In the genomic region with DNA sequence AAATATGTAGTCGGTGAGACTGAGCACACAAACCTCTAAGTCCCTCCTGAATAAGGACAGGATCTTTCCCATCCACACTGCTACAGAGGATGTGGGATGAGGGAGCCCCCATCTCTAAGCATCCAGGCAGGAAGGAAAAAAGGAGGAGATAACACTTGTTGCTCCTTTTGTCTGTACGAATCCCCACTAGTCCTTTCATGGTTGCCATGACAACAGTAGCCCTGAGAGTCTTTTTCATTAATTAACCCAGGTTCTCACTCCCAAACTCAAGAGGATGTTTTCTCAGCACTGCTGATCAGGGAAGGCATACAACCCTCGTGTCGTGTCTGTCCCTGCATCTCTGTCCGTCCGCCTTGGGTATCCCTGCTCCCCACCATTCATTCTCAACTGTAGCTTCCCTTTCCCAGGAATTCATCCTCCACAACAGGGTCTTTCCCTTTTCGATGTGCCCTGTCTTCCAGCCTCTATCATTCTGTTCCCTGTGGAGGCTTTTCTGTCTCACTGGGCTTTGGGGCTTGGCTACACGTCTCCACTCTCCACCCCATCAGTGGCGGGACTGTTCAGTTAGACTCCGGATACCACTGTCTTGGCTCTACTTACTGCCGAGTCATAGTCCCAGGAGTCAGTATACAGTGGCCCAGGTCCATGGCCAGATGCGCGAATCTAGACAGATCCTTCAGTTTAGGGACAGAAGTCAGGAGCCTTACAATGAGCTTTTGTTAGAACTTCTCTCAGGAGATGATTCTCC, we compare ENCODE assay signal across 13 mouse cellular contexts.
DNase-seq lines count a peak whose midpoint lies in the region; ATAC-seq lines count a peak whose summit lies in the region.
"Had no signal": no experiment of that assay in that cellular context is flagged by ENCODE, and none has a peak within 500 bp of the region (broad histone marks: within the 10 kb centered on the region; RNA-seq: fewer than 3 reads in every experiment).

No protein-coding gene starts in this region.

- peaks cover 53% of the 10 kb centered on the region for H3K27me3 ChIP-seq in forebrain, embryonic 12.5 days
- peaks cover 15% of the 10 kb centered on the region for H3K27me3 ChIP-seq in forebrain, embryonic 11.5 days (ENCODE audit: control insufficient read depth, insufficient read depth, low read length)
- 0 out of 2 replicates have a peak, but pooled peaks cover 3% of the 10 kb centered on the region for H3K27me3 ChIP-seq in hindbrain, embryonic 13.5 days
- no peaks in the 10 kb centered on the region for H3K27me3 ChIP-seq in hindbrain, embryonic 12.5 days
- no peaks in the 10 kb centered on the region for H3K27me3 ChIP-seq in midbrain, embryonic 10.5 days (ENCODE audit: low read depth, poor library complexity, severe bottlenecking)
- H3K27me3 ChIP-seq: heart, embryonic 13.5 days; lung, embryonic 15.5 days had no signal

- DNase-seq in forebrain, embryonic 11.5 days (ENCODE audit: low spot score), result no peak
- peak; percentile 19 for DNase-seq in midbrain, embryonic 10.5 days (ENCODE audit: low spot score)
- no peak for DNase-seq in spleen, postnatal 10 days (ENCODE audit: low spot score in 2 of 2)
- no peak for DNase-seq in adrenal gland, postnatal 36 days
- no peak for DNase-seq in lung, postnatal 36 days
- DNase-seq: cerebellum, postnatal 10 days; kidney, adult 11 months; liver had no signal

- 0 out of 2 replicates have a peak overlapping the region, but pooled peaks have one; percentile 36 for H3K27ac ChIP-seq in forebrain, embryonic 12.5 days
- H3K27ac ChIP-seq in forebrain, embryonic 11.5 days (ENCODE audit: low read depth, low read length), result no peak overlapping the region
- no peak overlapping the region; the same call in 1 of the 2 replicates for H3K27ac ChIP-seq in hindbrain, embryonic 13.5 days
- H3K27ac ChIP-seq in hindbrain, embryonic 12.5 days, result no peak overlapping the region
- H3K27ac ChIP-seq in midbrain, embryonic 10.5 days (replicated peaks), result peak overlapping the region; percentile 33; the same call in 1 of the 2 replicates
- H3K27ac ChIP-seq: heart, embryonic 13.5 days; lung, embryonic 15.5 days had no signal

- H3K9ac ChIP-seq in forebrain, embryonic 12.5 days, result no peak overlapping the region
- H3K9ac ChIP-seq in forebrain, embryonic 11.5 days (ENCODE audit: low read length), result no peak overlapping the region
- H3K9ac ChIP-seq in hindbrain, embryonic 13.5 days, result no peak overlapping the region
- H3K9ac ChIP-seq in hindbrain, embryonic 12.5 days, result no peak overlapping the region
- H3K9ac ChIP-seq: heart, embryonic 13.5 days; lung, embryonic 15.5 days had no signal

- WGBS in forebrain, embryonic 12.5 days, result 34% methylated on average over 13 of the region's 13 CpGs
- WGBS in forebrain, embryonic 11.5 days, result 35% methylated on average over 13 of the region's 13 CpGs
- 33% methylated on average over 13 of the region's 13 CpGs for WGBS in hindbrain, embryonic 13.5 days
- WGBS in hindbrain, embryonic 12.5 days, result 46% methylated on average over 13 of the region's 13 CpGs
- 39% methylated on average over 13 of the region's 13 CpGs for WGBS in midbrain, embryonic 10.5 days

- ATAC-seq in forebrain, embryonic 12.5 days (ENCODE audit: low FRiP score), result peak; percentile 30; the same call in 1 of the 2 replicates
- ATAC-seq in forebrain, embryonic 11.5 days (replicated peaks; ENCODE audit: low FRiP score), result no peak
- ATAC-seq in hindbrain, embryonic 13.5 days (ENCODE audit: low FRiP score), result 0 out of 2 replicates have a peak, but pooled peaks have one; percentile 43
- ATAC-seq in hindbrain, embryonic 12.5 days (ENCODE audit: low FRiP score), result no peak

- peak overlapping the region; percentile 19 for H3K4me2 ChIP-seq in forebrain, embryonic 12.5 days
- H3K4me2 ChIP-seq in forebrain, embryonic 11.5 days (ENCODE audit: low read depth, low read length, severe bottlenecking), result no peak overlapping the region
- peak overlapping the region; percentile 15; the same call in 1 of the 2 replicates for H3K4me2 ChIP-seq in hindbrain, embryonic 13.5 days
- no peak overlapping the region for H3K4me2 ChIP-seq in hindbrain, embryonic 12.5 days (replicated peaks)
- H3K4me2 ChIP-seq: heart, embryonic 13.5 days; lung, embryonic 15.5 days had no signal

- H3K4me3 ChIP-seq in forebrain, embryonic 12.5 days (replicated peaks), result no peak overlapping the region
- H3K4me3 ChIP-seq in forebrain, embryonic 11.5 days (ENCODE audit: low read depth, low read length), result no peak overlapping the region
- H3K4me3 ChIP-seq in hindbrain, embryonic 13.5 days, result no peak overlapping the region
- no peak overlapping the region for H3K4me3 ChIP-seq in hindbrain, embryonic 12.5 days
- H3K4me3 ChIP-seq in midbrain, embryonic 10.5 days, result no peak overlapping the region
- H3K4me3 ChIP-seq: heart, embryonic 13.5 days; lung, embryonic 15.5 days had no signal

- no peaks in the 10 kb centered on the region for H3K36me3 ChIP-seq in forebrain, embryonic 12.5 days (replicated peaks)
- H3K36me3 ChIP-seq in forebrain, embryonic 11.5 days (ENCODE audit: control insufficient read depth, insufficient read depth, low read length), result no peaks in the 10 kb centered on the region
- H3K36me3 ChIP-seq in hindbrain, embryonic 13.5 days, result no peaks in the 10 kb centered on the region
- no peaks in the 10 kb centered on the region for H3K36me3 ChIP-seq in hindbrain, embryonic 12.5 days
- no peaks in the 10 kb centered on the region for H3K36me3 ChIP-seq in midbrain, embryonic 10.5 days
- H3K36me3 ChIP-seq: heart, embryonic 13.5 days; lung, embryonic 15.5 days had no signal

- H3K9me3 ChIP-seq in forebrain, embryonic 12.5 days, result 0 out of 2 replicates have a peak, but pooled peaks cover 6% of the 10 kb centered on the region
- no peaks in the 10 kb centered on the region for H3K9me3 ChIP-seq in forebrain, embryonic 11.5 days (ENCODE audit: control insufficient read depth, low read length)
- no peaks in the 10 kb centered on the region for H3K9me3 ChIP-seq in hindbrain, embryonic 13.5 days
- no peaks in the 10 kb centered on the region for H3K9me3 ChIP-seq in hindbrain, embryonic 12.5 days (replicated peaks)
- no peaks in the 10 kb centered on the region for H3K9me3 ChIP-seq in midbrain, embryonic 10.5 days (replicated peaks)
- H3K9me3 ChIP-seq: lung, embryonic 15.5 days had no signal

- H3K4me1 ChIP-seq in forebrain, embryonic 12.5 days, result peaks cover 16% of the 10 kb centered on the region
- peaks cover 3% of the 10 kb centered on the region for H3K4me1 ChIP-seq in forebrain, embryonic 11.5 days (replicated peaks; ENCODE audit: control insufficient read depth, insufficient read depth, low read length)
- peaks cover 20% of the 10 kb centered on the region for H3K4me1 ChIP-seq in hindbrain, embryonic 13.5 days (replicated peaks)
- H3K4me1 ChIP-seq in hindbrain, embryonic 12.5 days, result peaks cover 12% of the 10 kb centered on the region
- H3K4me1 ChIP-seq in midbrain, embryonic 10.5 days, result peaks cover 19% of the 10 kb centered on the region

Comparison
In these comparisons a context has a peak if more than half of its experiments do, and no peak if none do; other contexts are left out.
1. ATAC-seq: peak in forebrain, embryonic 12.5 days (single experiment) and hindbrain, embryonic 13.5 days (single experiment); none in forebrain, embryonic 11.5 days (single experiment) and hindbrain, embryonic 12.5 days (single experiment).
2. H3K27ac ChIP-seq: peak in forebrain, embryonic 12.5 days (single experiment) and midbrain, embryonic 10.5 days (single experiment); none in forebrain, embryonic 11.5 days (single experiment), hindbrain, embryonic 13.5 days (single experiment) and hindbrain, embryonic 12.5 days (single experiment).
3. H3K4me2 ChIP-seq: peak in forebrain, embryonic 12.5 days (single experiment) and hindbrain, embryonic 13.5 days (single experiment); none in forebrain, embryonic 11.5 days (single experiment) and hindbrain, embryonic 12.5 days (single experiment).